Comparison of ENCODE assay signal across 17 mouse cellular contexts in genomic region chr4:118143679-118144078, GRCm38 (mm10). TPM values are rescaled to one million over a fixed set of nuclear protein-coding genes. Genes with fewer than 3 reads are reported as not detected.
A peak's percentile ranks its signal among the peaks of the same experiment; 100 is the strongest.
DNase-seq lines count a peak whose midpoint lies in the region; ATAC-seq and TF ChIP-seq lines count a peak whose summit lies in the region.
"Had no signal": no experiment of that assay in that cellular context is flagged by ENCODE, and none has a peak within 500 bp of the region (broad histone marks: within the 10 kb centered on the region; RNA-seq: fewer than 3 reads in every experiment).

No protein-coding gene starts in this region.

- dilution Hi-C loops in CH12.LX (cut with MboI; ENCODE audit: extremely low pct_ligation_motif_present, extremely low pct_unique_long_range_greater_than_20kb, low sequenced_read_pairs), result no loop called here

- H3K27me3 ChIP-seq in CH12.LX (replicated peaks), result no peaks in the 10 kb centered on the region
- no peaks in the 10 kb centered on the region for H3K27me3 ChIP-seq in kidney, embryonic 16.5 days (ENCODE audit: insufficient read depth, low read length)
- H3K27me3 ChIP-seq: heart, embryonic 12.5 days had no signal

- TF ChIP-seq RAD21 in CH12.LX (IDR thresholded peaks at IDR 0.05; ENCODE audit: low read depth, low read length), result no peak

- H3K4me1 ChIP-seq in CH12.LX (ENCODE audit: control insufficient read depth in 1 of 2, insufficient read depth in 2 of 2), result peaks cover 27 to 58% of the 10 kb centered on the region in 2 experiments
- H3K4me1 ChIP-seq in bone marrow macrophage, adult 2 months (ENCODE audit: control insufficient read depth, insufficient read depth, low read length), result peaks cover 34% of the 10 kb centered on the region
- H3K4me1 ChIP-seq in kidney, embryonic 16.5 days (ENCODE audit: insufficient read depth, low read length), result no peaks in the 10 kb centered on the region
- H3K4me1 ChIP-seq: embryonic facial prominence, embryonic 10.5 days had no signal

- peak; percentile 46 for DNase-seq in cerebellum, adult 9-10 months
- no peak for DNase-seq in cerebellum, adult 8-10 months
- DNase-seq in CH12.LX (ENCODE audit: extremely low read depth), result no peak
- DNase-seq in thymus, postnatal 36 days, result no peak
- no peak for DNase-seq in urinary bladder, postnatal 36 days (ENCODE audit: low spot score in 2 of 2)
- DNase-seq in cerebellum, postnatal 4 days (ENCODE audit: low spot score in 2 of 2), result no peak
- DNase-seq: cerebellum, postnatal 10 days; gastrocnemius, postnatal 14 days; heart, postnatal 4 days; liver; thymus, adult 2 months had no signal

- peak overlapping the region; percentile 98 for H3K27ac ChIP-seq in CH12.LX (ENCODE audit: insufficient read depth, low read depth)
- H3K27ac ChIP-seq in bone marrow macrophage, adult 2 months (ENCODE audit: insufficient read depth, low read depth, low read length), result peak overlapping the region; percentile 92
- H3K27ac ChIP-seq in kidney, embryonic 16.5 days (ENCODE audit: low read length), result no peak overlapping the region
- H3K27ac ChIP-seq: embryonic facial prominence, embryonic 10.5 days had no signal

- no peak for TF ChIP-seq EP300 in CH12.LX (IDR thresholded peaks at IDR 0.05; ENCODE audit: low read length)

- H3K4me2 ChIP-seq in CH12.LX (ENCODE audit: insufficient read depth, low read depth, poor library complexity, severe bottlenecking), result peak overlapping the region; percentile 50
- no peak overlapping the region for H3K4me2 ChIP-seq in kidney, embryonic 16.5 days (replicated peaks; ENCODE audit: low read depth, low read length)
- H3K4me2 ChIP-seq: heart, embryonic 12.5 days had no signal

- WGBS in kidney, embryonic 16.5 days, result 85% methylated on average over 7 of the region's 7 CpGs

- no peaks in the 10 kb centered on the region for H3K79me2 ChIP-seq in CH12.LX (replicated peaks; ENCODE audit: control insufficient read depth, extremely low read depth, insufficient read depth, poor library complexity, severe bottlenecking)

- no peak for TF ChIP-seq CTCF in CH12.LX (conservative IDR thresholded peaks at IDR 0.05 in 1 of 2, IDR thresholded peaks at IDR 0.05 in 1 of 2; ENCODE audit: low read depth in 2 of 2, low read length in 2 of 2)
- TF ChIP-seq CTCF in bone marrow macrophage, adult 2 months (IDR thresholded peaks at IDR 0.05; ENCODE audit: low read depth, low read length), result no peak

- no peaks in the 10 kb centered on the region for H3K9me3 ChIP-seq in CH12.LX (replicated peaks; ENCODE audit: low read length)
- no peaks in the 10 kb centered on the region for H3K9me3 ChIP-seq in kidney, embryonic 16.5 days (ENCODE audit: low read length)
- H3K9me3 ChIP-seq: embryonic facial prominence, embryonic 10.5 days; G1E; heart, embryonic 12.5 days had no signal

- peak overlapping the region in 2 of 3 experiments; percentile 29 to 34 for H3K4me3 ChIP-seq in CH12.LX (replicated peaks in 1 of 3; ENCODE audit: low read depth in 2 of 3, low read length in 2 of 3, poor library complexity in 1 of 3)
- no peak overlapping the region for H3K4me3 ChIP-seq in bone marrow macrophage, adult 2 months (ENCODE audit: insufficient read depth, low read length)
- H3K4me3 ChIP-seq in kidney, embryonic 16.5 days (ENCODE audit: low read length), result no peak overlapping the region
- H3K4me3 ChIP-seq: embryonic facial prominence, embryonic 10.5 days; erythroblast, embryonic 14.5 days; heart, embryonic 12.5 days had no signal

- peak overlapping the region; percentile 34; the same call in 1 of the 2 replicates for H3K9ac ChIP-seq in CH12.LX (ENCODE audit: insufficient read depth, low read depth)
- no peak overlapping the region for H3K9ac ChIP-seq in kidney, embryonic 16.5 days (replicated peaks; ENCODE audit: low read length)
- H3K9ac ChIP-seq: heart, embryonic 12.5 days had no signal

- in situ Hi-C loops in CH12.LX (cut with MboI; ENCODE audit: low pct_ligation_motif_present, low pct_unique_long_range_greater_than_20kb, low sequenced_read_pairs), result no loop called here

- ATAC-seq in kidney, embryonic 16.5 days (ENCODE audit: low FRiP score, low TSS enrichment), result 0 out of 2 replicates have a peak, but pooled peaks have one; percentile 36

- H3K36me3 ChIP-seq in CH12.LX (replicated peaks in 1 of 2; ENCODE audit: control insufficient read depth in 1 of 2, insufficient read depth in 1 of 2, low read length in 1 of 2), result peaks cover 84 to 96% of the 10 kb centered on the region in 2 experiments
- H3K36me3 ChIP-seq in kidney, embryonic 16.5 days (ENCODE audit: insufficient read depth, low read length), result peaks cover 88% of the 10 kb centered on the region

- no peak for TF ChIP-seq POLR2A in CH12.LX (IDR thresholded peaks at IDR 0.05; ENCODE audit: low read depth, low read length)
- no peak for TF ChIP-seq POLR2A in bone marrow macrophage, adult 2 months (IDR thresholded peaks at IDR 0.05; ENCODE audit: borderline replicate concordance, low read depth, low read length)

TF ChIP-seq in CH12.LX, 34 proteins besides CTCF, POLR2A, EP300 and RAD21:
- peak; percentile 49 for TF ChIP-seq BHLHE40 (IDR thresholded peaks at IDR 0.05; ENCODE audit: low read depth, low read length)
- no peak for TF ChIP-seq MAFK (IDR thresholded peaks at IDR 0.05; ENCODE audit: insufficient replicate concordance, low read length)
- no peak for TF ChIP-seq TBP (conservative IDR thresholded peaks at IDR 0.05; ENCODE audit: low read depth, low read length)
- TF ChIP-seq JUND (conservative IDR thresholded peaks at IDR 0.05; ENCODE audit: low read depth, low read length), result no peak
- TF ChIP-seq ETS1 (conservative IDR thresholded peaks at IDR 0.05; ENCODE audit: low read depth, low read length), result peak; percentile 15; the same call in 1 of the 2 replicates

RNA-seq across cellular contexts. Expression of gene St3gal3, which starts 9.0 kb away (rescaled TPM):
- total RNA-seq in CH12.LX (2012; rRNA removed) (7.8 and 10.1 TPM in 2 replicates), CH12.LX (2014; rRNA removed) (6.3 and 7.1 TPM in 2 replicates)
- 8.2 and 8.7 TPM in 2 replicates for polyA plus RNA-seq in CH12.LX (2012; ENCODE audit: insufficient read length, low read depth)
- 15.1 and 18.6 TPM in 2 replicates for polyA plus RNA-seq in bone marrow macrophage, adult 2 months (2012; ENCODE audit: insufficient read depth, insufficient read length, missing spikeins)
- 8.7 and 9.2 TPM in 2 replicates for polyA plus RNA-seq in kidney, embryonic 16.5 days (2015; fragmentation: Nextera tagmentation; extraction: Ambion mirVana)

RNA-seq across cellular contexts. Expression of gene Kdm4a, which starts 36.2 kb away (rescaled TPM):
- total RNA-seq in CH12.LX (2012; rRNA removed) (38.4 and 58.8 TPM in 2 replicates), CH12.LX (2014; rRNA removed) (36.9 TPM in 2 replicates)
- polyA plus RNA-seq in CH12.LX (2012; ENCODE audit: insufficient read length, low read depth), result 43.2 and 43.6 TPM in 2 replicates
- polyA plus RNA-seq in bone marrow macrophage, adult 2 months (2012; ENCODE audit: insufficient read depth, insufficient read length, missing spikeins), result 26.0 and 30.9 TPM in 2 replicates
- polyA plus RNA-seq in kidney, embryonic 16.5 days (2015; fragmentation: Nextera tagmentation; extraction: Ambion mirVana), result 40.5 and 40.9 TPM in 2 replicates

Comparison
In these comparisons a context has a peak if more than half of its experiments do, and no peak if none do; other contexts are left out.
1. H3K4me3 ChIP-seq: peak in CH12.LX (2 of 3); none in bone marrow macrophage, adult 2 months (single experiment) and kidney, embryonic 16.5 days (single experiment).